Mouse (Mus musculus) kidney, embryonic 16.5 days (tissue): ENCODE results near the gene Pfkfb2. TPM values are rescaled to one million over a fixed set of nuclear protein-coding genes. Genes with fewer than 3 reads are reported as not detected.

Experiments
- ATAC-seq: fragments of 200-750 bp; cut with Nextera tagmentation; 2 replicates; pipeline ENCODE4 v1.8.0; 2017; ENCODE audit warnings: moderate TSS enrichment; ENCODE audit not compliant: low FRiP score, low TSS enrichment
- H3K27ac ChIP-seq: fragments of 300-500 bp; sonication (generic); 2 replicates; pipeline ENCODE4 v1.5.1; 2014; ENCODE audit warnings: low read length
- H3K27me3 ChIP-seq: fragments of 300-500 bp; sonication (generic); 2 replicates; pipeline ENCODE4 v1.6.1; 2014; ENCODE audit warnings: low read length, control low read depth, mixed read lengths; ENCODE audit not compliant: insufficient read depth
- H3K36me3 ChIP-seq: fragments of 300-500 bp; sonication (generic); 2 replicates; pipeline ENCODE4 v1.6.1; 2014; ENCODE audit warnings: low read length, control low read depth, mixed read lengths; ENCODE audit not compliant: insufficient read depth
- H3K4me1 ChIP-seq: fragments of 300-500 bp; sonication (generic); 2 replicates; pipeline ENCODE4 v1.6.1; 2014; ENCODE audit warnings: low read length, control low read depth, mixed read lengths; ENCODE audit not compliant: insufficient read depth
- H3K4me2 ChIP-seq: fragments of 300-500 bp; sonication (generic); replicated peaks from 2 replicates; pipeline ENCODE4 v1.6.1; 2014; ENCODE audit warnings: low read depth, low read length
- H3K4me3 ChIP-seq: fragments of 300-500 bp; sonication (generic); 2 replicates; pipeline ENCODE4 v1.5.1; 2014; ENCODE audit warnings: mild to moderate bottlenecking, low read length
- H3K9ac ChIP-seq: fragments of 300-500 bp; sonication (generic); replicated peaks from 2 replicates; pipeline ENCODE4 v1.6.1; 2014; ENCODE audit warnings: low read length
- H3K9me3 ChIP-seq: fragments of 300-500 bp; sonication (generic); 2 replicates; pipeline ENCODE4 v1.6.1; 2016; ENCODE audit warnings: low read length, control low read depth
- WGBS: fragments of 180-500 bp; shearing (Covaris S2); extraction: QIAGEN DNeasy Blood & Tissue Kit; methylation state at CpG from one replicate; pipeline ENCODE4 v1.1.7; 2014; 5-methylcytosine and 5-hydroxymethylcytosine counted together
- polyA plus RNA-seq: library from polyadenylated mRNA; unstranded; fragments of >200 nt; fragmentation: Nextera tagmentation; extraction: Ambion mirVana; gene quantifications from 2 replicates; pipeline ENCODE4 v1.2.1, GENCODE M21; 2015

Pfkfb2 gene
- polyA plus RNA-seq, 1 experiment from 2014 or later, result 9.7 TPM

DNA sequence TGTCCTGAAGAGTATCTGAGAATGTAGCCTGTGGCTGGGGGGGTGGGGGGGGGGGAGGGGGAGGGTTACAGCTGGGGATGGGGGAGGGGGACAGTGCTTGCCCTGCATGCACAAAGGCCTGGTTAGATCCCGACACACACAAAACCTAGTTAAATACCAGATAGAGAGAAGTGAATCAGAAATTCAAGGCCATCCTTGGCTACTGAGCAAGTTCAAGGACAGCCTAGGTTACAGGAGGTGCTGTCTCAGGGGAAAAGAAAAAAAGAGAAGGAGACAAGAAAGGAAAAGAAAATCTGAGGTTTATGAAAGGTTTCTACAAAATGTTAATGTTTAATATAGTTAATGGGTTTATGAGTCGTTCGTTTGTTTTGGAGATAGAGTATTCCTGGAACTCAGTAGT, 10.6 kb upstream of the Pfkfb2 start:
- Histone ChIP-seq H3K9me3 (no peaks in the 10 kb centered on the region), H3K9ac (no peak overlapping the region), H3K27me3 (no peaks in the 10 kb centered on the region), H3K4me1 (peaks cover 14% of the 10 kb centered on the region), H3K4me3 (no peak overlapping the region), H3K27ac (no peak overlapping the region), H3K36me3 (no peaks in the 10 kb centered on the region; the same call in 1 of the 2 replicates), H3K4me2 (no peak overlapping the region)
- 60% methylated on average over 3 of the region's 3 CpGs for WGBS
- no peak for ATAC-seq

DNA sequence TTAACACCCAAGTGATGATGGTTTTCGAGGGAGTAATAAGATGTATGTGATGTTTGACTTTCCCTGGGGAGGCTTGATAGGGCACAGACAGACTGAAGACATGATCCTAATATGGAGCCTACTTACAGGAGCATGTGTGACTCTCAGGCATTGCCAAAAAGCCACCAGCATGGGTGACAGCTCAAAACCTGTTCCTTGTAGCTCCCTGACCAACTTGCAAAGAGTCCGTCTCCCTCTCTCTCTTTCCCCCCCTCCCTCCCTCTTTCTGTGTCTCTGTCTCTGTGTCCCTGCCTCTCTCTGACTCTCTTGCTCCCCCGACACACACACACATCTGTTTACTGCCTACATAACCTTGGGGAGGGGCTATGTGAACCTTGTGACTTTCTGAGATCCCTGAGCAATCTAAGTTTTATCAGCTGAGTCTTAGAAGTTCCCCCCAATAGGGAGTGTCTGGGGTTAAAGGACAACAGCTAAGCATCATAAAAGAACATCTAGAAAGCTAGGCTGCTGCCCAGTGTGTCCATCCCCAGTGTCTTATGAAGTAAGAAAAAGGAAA, 9.6 kb upstream of the Pfkfb2 start:
- H3K4me3 ChIP-seq, result no peak overlapping the region
- H3K9me3 ChIP-seq, result no peaks in the 10 kb centered on the region
- H3K9ac ChIP-seq, result no peak overlapping the region
- no peak for ATAC-seq
- peaks cover 21% of the 10 kb centered on the region for H3K4me1 ChIP-seq
- no peaks in the 10 kb centered on the region for H3K27me3 ChIP-seq
- 63% methylated on average over 3 of the region's 3 CpGs for WGBS
- H3K27ac ChIP-seq, result no peak overlapping the region
- no peak overlapping the region for H3K4me2 ChIP-seq
- no peaks in the 10 kb centered on the region; the same call in 1 of the 2 replicates for H3K36me3 ChIP-seq

DNA sequence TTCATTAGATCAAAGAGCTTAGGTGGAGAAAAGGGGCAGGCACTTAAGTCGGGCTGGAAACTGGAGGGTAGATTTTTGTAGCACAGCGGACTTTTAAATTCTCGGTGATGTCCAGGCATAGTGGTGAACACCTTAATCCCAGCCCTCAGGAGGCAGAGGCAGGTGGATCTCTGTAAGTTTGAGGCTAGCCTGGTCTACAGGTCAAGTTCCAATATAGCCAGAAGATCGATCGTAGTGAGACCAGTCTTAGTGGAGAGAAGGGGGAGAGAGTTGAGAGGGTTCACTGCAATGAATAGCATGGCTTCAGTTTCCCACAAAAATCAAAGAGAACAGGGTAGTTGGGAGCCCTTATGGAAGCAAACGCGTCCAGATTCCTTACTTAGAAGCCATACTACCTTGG, 8.9 kb upstream of the Pfkfb2 start:
- Histone ChIP-seq H3K4me1 (peaks cover 27% of the 10 kb centered on the region), H3K27ac (no peak overlapping the region), H3K9me3 (no peaks in the 10 kb centered on the region), H3K27me3 (no peaks in the 10 kb centered on the region), H3K36me3 (no peaks in the 10 kb centered on the region; the same call in 1 of the 2 replicates), H3K9ac (no peak overlapping the region), H3K4me2 (no peak overlapping the region), H3K4me3 (no peak overlapping the region)
- 90% methylated on average over 7 of the region's 7 CpGs for WGBS
- ATAC-seq, result no peak

DNA sequence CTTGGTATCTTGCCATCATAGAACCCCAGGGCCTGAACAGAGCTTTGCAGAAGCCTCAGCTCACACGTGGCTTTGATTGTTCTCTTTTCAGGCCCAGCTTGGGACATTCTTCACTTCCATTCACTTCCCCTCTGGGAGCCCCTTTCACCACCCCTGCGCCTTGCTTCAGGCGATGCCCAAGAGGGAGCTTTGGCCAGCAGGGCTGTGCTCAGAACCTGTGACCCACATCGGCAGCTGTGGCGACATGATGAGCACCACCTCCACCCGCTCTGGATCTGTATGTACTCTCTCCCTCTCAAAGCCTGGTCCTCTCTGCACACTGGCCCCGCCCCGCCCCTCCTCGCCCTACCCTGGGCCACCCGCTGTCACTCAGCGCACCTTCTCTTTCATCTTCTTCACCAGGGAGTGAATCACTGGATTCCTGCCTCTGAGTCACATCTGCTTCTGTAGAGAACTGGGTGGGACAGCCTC, 8.4 kb upstream of the Pfkfb2 start:
- H3K36me3 ChIP-seq, result no peaks in the 10 kb centered on the region
- no peak overlapping the region for H3K9ac ChIP-seq
- no peaks in the 10 kb centered on the region for H3K9me3 ChIP-seq
- ATAC-seq, result no peak
- H3K27me3 ChIP-seq, result no peaks in the 10 kb centered on the region
- 37% methylated on average over 11 of the region's 11 CpGs for WGBS
- no peak overlapping the region for H3K27ac ChIP-seq
- H3K4me2 ChIP-seq, result no peak overlapping the region
- H3K4me1 ChIP-seq, result peaks cover 27% of the 10 kb centered on the region
- H3K4me3 ChIP-seq, result no peak overlapping the region

DNA sequence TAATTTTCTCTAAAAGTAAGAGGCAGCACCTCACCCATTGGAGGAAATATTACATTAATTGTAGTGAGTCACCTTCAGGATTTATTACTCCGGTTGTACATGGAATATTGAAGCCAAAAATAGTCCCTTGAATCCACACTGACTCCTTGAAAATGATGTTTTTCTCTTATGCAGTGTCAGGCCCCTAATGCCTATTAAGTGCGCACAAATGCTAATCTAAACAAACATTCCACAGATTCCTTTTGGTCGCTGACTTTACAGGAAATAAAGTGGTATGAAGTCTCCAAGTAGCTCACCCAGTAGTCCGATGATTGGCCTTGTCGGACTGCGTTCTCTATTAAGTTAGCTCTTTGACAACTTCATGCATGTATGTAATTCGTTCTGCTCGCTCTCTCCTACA, 5.8 kb upstream of the Pfkfb2 start:
- Histone ChIP-seq H3K4me2 (peak overlapping the region; percentile 35), H3K9ac (no peak overlapping the region), H3K4me3 (no peak overlapping the region)

DNA sequence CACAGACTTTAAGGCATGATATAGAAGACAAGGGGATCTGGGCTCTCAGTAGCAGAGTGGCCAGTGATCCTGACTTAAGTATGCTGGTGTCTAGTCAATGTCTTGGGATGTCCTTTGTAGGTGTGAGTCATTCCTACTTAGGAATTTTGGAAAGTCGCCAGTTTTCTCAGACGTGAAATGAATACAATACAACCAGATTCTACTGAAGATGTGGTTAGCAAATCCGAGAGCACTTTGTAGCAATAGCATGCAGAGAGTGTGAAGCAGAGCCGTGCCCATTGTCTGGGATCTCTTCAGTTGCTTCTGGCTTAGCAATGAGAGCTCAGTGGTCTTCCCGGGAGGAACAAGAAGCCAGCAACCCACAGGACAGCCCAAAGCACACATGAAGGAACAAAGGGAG, 5.4 kb upstream of the Pfkfb2 start:
- peak overlapping the region; percentile 91 for H3K27ac ChIP-seq
- peak overlapping the region; percentile 35 for H3K4me2 ChIP-seq
- no peaks in the 10 kb centered on the region for H3K27me3 ChIP-seq
- 53% methylated on average over 5 of the region's 5 CpGs for WGBS
- H3K4me3 ChIP-seq, result 0 out of 2 replicates have a peak overlapping the region, but pooled peaks have one; percentile 6
- H3K36me3 ChIP-seq, result no peaks in the 10 kb centered on the region
- 0 out of 2 replicates have a peak overlapping the region, but pooled peaks have one; percentile 8 for H3K9ac ChIP-seq
- ATAC-seq, result no peak
- H3K4me1 ChIP-seq, result peaks cover 37% of the 10 kb centered on the region
- no peaks in the 10 kb centered on the region for H3K9me3 ChIP-seq

More for the DNA sequence above, 5.8 kb upstream of the Pfkfb2 start:
- Histone ChIP-seq H3K9me3 (no peaks in the 10 kb centered on the region), H3K36me3 (no peaks in the 10 kb centered on the region), H3K27me3 (no peaks in the 10 kb centered on the region), H3K4me1 (peaks cover 37% of the 10 kb centered on the region), H3K27ac (peak overlapping the region; percentile 91)
- 56% methylated on average over 8 of the region's 8 CpGs for WGBS
- no peak for ATAC-seq

DNA sequence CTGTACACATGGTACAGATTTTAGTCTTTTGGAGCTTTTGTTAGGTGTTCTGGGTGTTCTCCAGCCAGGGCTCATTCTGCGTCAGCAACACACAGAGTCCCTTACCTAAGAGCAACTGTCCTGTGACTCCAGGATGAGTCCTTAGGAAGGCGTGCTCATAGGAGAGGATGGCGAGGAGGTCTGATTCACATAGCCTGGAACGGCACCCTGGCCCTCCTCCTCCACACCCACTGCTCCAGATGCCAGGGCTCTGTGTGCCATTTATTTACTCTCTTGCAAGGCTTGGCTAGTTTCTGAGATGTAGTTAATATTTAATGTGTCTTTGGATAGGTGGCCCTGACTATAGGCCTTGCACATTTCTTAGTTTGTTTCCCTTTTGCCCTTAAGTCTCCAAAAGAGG, 4.6 kb upstream of the Pfkfb2 start:
- Histone ChIP-seq H3K36me3 (no peaks in the 10 kb centered on the region), H3K27me3 (no peaks in the 10 kb centered on the region), H3K4me2 (peak overlapping the region; percentile 35), H3K27ac (peak overlapping the region; percentile 91), H3K9me3 (no peaks in the 10 kb centered on the region), H3K4me3 (peak overlapping the region; percentile 7), H3K4me1 (peaks cover 37% of the 10 kb centered on the region), H3K9ac (no peak overlapping the region)
- 75% methylated on average over 4 of the region's 4 CpGs for WGBS
- peak; percentile 81 for ATAC-seq

DNA sequence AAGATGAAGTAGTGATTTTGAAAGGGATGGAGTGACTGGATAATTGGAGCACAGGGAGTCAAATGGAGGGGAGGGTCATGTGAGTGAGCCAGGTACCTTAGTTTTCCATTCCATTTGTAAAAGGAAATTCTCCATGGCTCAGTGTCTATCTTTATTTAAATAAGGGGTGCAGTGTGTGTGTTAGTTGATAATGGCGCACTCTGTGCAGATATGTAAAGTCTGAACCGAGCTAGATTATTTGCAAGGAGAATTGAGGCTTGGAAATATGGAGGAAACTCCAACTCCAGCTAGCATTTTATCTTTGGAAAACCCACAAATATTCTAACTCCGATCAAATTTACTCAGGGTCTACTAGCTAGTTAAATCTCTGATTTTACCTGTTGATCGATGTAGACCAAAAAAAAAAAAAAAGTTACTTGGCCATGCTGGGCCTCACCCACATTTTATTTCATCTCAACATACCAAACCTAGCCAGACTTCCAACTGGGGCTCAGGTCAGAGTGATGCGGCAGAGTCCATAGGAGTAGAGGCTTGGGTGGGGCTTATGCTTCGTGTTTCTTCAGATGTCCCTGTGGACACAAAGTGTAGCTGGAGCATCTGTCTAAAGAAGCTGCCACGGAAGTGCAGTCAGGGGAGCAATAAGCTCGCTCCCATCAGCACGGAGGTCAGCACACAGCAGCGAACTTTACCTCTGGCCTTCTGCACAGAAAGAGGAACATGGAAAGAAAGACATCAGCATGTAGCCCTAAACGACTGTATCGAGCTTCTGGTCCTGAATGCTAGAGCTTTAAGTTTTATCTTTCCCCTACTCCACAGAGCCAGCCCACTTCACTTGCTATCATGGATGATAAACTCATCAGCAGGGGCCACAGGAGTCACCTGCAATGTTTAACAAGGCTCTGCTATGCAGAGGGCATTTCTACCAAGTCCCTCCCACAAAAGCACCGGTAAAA, 3.9 kb upstream of the Pfkfb2 start:
- Histone ChIP-seq H3K9ac (no peak overlapping the region), H3K4me3 (peak overlapping the region; percentile 40), H3K27me3 (no peaks in the 10 kb centered on the region), H3K4me1 (peaks cover 37% of the 10 kb centered on the region), H3K9me3 (no peaks in the 10 kb centered on the region), H3K36me3 (no peaks in the 10 kb centered on the region), H3K27ac (peak overlapping the region; percentile 91), H3K4me2 (peak overlapping the region; percentile 48)
- WGBS, result 77% methylated on average over 13 of the region's 13 CpGs
- peak; percentile 28 for ATAC-seq

DNA sequence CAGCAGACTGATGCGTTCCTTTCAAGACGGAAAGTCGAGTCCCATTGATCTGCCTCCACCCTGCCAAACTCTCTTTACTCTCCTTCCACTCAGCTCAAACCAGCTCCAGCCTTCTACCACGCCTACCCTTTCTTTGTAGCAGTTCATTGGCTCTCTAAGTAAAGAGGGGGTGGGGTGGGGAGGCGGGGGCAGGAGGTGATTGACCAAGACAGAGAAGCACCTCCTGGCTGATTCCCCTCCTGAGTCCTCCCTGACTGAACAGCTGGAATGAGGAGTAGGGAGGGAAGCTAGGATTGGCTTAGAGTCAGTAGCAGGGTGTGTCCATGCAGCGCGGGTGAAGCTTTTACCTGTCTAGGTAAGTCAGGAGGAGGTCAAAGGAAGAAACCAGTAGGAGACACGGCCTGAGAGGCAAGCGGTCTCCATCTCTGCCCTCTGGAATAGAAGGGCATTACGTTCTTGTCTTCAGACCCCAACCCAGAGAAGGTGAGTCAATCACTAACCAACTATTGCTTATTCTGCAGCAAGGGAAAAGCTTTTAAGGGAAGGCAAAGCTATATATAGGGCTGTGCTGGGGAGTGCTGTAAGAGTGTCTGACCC, 2.8 kb upstream of the Pfkfb2 start, which contains the start of gene AA986860:
Gene AA986860 (plus strand): TSS at position 236 of the 597 bp plus-strand sequence.
- Histone ChIP-seq H3K9me3 (no peaks in the 10 kb centered on the region), H3K27me3 (no peaks in the 10 kb centered on the region), H3K36me3 (no peaks in the 10 kb centered on the region), H3K27ac (peak within 1 kb of the TSS; percentile 91; the same call in 1 of the 2 replicates), H3K4me3 (peak within 1 kb of the TSS; percentile 40), H3K9ac (peak within 1 kb of the TSS; percentile 37; the same call in 1 of the 2 replicates), H3K4me1 (peaks cover 37% of the 10 kb centered on the region), H3K4me2 (peak within 1 kb of the TSS; percentile 48)
- ATAC-seq, result peak; percentile 93
- WGBS, result 7% methylated on average over 10 of the region's 10 CpGs
